Mouse (Mus musculus) liver, embryonic 14.5 days (tissue): ENCODE results near the gene Ttc32.

ENCODE experiments used
- CTCF ChIP-seq: IDR thresholded peaks from 2 replicates; pipeline ENCODE4 v1.5.1; 2016; ENCODE audit warnings: antibody characterized with exemption, low read depth, control low read depth
- EP300 ChIP-seq: IDR thresholded peaks from 2 replicates; pipeline ENCODE4 v1.6.1; 2016; ENCODE audit warnings: antibody characterized with exemption, low read depth

DNA sequence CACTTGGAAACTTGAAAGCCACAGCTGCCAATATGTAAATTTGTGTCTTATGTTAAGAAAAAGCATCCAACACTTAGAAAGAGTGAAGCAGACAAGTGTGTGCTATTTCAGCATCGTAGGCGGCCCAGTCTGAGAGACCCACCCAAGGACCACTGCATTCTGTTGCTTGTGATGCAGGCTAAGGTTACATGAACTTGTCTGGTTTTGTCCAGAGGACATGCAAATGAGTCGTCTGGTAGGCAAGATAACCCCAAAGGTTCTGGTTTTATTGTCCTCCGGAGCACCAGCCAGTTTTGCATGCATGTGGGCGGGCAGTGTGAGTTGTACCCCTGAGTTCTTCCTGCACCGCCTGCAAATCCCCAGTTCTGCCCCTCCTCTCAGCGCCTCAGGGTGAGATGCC, 10.9 kb downstream of the Ttc32 start:
- TF ChIP-seq CTCF (no peak), EP300 (no peak)
